Mouse (Mus musculus) left cerebral cortex, postnatal 4 days (tissue): ENCODE results near the gene Lhfpl4. TPM values are rescaled to one million over a fixed set of nuclear protein-coding genes. Genes with fewer than 3 reads are reported as not detected.

Source experiments
- DNase-seq: peaks from one replicate; pipeline ENCODE4 v3.0.0-alpha.2; 2022
- intact Hi-C: fragments of 180-260 bp; cut with DNase I; formaldehyde crosslinking; loops from one replicate; pipeline ENCODE4 v1.15.1; 2025
- total RNA-seq, 2 experiments: library from RNA; stranded (reverse); gene quantifications; 2 replicates each; pipeline ENCODE4 v1.2.3; 2021

Lhfpl4 gene
- total RNA-seq, 2 experiments from 2014 or later = 95.9 to 102 TPM

DNA sequence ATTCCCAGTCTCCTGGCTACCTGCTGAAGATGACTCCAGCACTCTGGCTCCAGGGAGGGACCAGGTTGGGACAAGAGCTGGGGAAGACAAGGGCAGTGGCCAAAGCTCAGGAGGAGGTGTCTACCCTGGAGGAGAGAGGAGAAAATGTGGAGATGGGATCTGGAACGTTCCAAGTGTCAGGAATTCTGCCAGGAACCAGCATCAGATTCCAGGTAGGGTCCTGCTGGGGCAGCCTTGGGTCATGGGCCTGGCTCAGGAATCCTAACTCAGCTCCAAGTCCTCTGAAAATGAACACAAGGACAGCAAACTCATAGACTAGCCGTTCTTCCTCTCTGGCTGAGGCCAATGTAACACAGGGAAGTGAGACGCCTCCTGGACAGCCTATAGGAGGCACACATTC is 25.3 kb downstream of the Lhfpl4 start:
- intact Hi-C loops = no loop called here
- no peak for DNase-seq

DNA sequence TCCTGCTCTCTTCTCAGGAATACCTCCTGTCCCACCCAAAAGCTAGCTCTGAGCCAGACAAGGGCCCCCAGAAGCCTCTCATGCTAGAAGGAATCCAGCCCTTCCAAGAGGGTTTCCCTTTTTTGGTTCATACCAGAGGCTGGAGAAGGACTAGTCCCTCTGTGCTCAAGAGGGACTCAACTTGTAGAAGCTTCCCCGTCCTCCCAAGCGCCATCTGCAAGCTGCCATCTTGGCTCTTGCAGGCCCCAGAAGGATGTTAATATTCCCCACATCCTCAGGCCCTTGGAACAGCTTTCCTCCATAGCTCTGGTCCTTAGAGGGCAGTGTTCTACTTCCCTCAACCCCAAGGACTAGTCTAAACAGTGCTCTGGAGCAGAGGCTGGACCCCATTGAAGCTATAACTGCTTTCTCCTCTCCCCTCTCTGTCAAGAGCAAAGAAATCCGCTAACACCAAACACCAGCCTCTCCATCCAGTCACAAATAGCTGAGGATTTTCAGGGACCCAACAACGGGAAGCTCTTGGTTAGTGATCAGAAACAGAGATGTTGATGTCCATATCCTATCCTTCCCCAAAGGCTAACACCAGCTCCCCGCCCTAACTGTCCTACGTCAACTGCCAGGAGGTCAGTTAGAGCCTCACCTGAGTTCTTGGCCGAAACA is 26.7 kb downstream of the Lhfpl4 start:
- intact Hi-C loops = no loop called here
- no peak for DNase-seq

DNA sequence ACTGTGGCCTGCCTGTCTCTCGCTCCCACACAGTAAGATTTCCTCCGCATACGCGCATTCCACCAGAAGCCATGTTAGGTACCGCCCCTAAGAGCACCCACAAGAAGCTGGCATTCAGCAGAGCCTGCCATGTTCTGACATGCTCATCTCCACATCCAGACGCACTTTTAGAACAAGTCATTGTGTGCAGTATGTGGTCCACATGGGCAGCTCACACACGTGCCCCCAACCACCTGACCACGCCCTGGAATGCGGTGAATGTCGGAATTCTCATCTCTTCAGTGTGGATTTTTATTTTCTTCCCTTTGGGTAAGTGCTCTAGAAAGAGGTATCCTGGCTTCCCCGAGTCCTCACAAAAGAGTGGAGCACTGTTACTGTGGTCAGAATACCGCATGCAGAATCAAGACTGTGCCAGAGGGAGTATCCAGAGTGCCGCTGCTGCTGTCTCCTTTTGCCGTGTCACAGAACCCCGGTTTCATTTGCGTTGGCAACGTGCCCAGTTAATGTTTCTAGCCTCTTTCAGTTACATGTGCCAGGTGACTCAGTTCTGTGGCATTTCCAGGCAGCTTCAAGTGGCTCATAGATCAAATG is 28.4 kb downstream of the Lhfpl4 start:
- DNase-seq = peak; percentile 49
- intact Hi-C loops = no loop called here

DNA sequence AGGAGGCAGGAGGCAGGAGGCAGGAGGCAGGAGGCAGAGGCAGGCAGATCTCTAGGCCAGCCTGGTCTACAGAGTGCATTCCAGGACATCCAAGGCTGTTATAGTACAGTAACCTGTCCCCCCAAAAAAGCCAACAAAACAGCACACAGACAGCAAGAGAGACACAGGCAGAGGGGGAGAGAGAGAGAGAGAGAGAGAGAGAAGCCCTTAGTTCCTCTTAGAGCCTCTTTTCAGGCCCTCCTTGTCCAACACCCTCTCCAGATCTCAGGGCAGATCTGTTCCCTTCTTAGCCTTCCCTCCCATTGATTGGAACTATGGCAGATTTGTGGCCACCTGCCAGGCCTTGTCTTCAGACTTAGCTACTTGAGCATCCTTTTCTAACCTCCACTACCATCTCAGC is 31.7 kb downstream of the Lhfpl4 start:
- no peak for DNase-seq

GRCm38 (mm10) chr6:113161982-113162381 is 33.2 kb downstream of the Lhfpl4 start:
- intact Hi-C loops = no loop called here
- DNase-seq = no peak

More for the DNA sequence above, 31.7 kb downstream of the Lhfpl4 start:
- intact Hi-C loops = no loop called here

DNA sequence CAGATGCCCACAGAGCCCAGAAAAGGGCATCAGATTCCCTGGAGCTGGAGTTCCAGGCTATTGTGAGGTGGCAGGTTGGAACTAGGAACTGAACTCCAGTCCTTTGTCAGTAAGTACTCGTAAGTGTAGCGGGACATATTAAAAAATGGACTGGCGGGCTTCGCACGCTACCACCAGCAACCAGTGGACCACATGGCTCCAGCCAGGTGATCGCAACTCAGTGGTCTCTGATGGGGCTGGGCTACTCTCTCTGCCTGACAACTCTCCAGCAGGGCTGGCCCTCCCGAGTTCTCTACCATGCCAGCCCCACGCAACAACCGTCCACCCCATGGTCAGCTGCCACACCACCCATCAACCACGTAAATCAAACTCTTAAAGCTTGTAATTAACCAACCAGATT is 35.1 kb downstream of the Lhfpl4 start:
- no peak for DNase-seq
- intact Hi-C loops = no loop called here

GRCm38 (mm10) chr6:113156064-113156463 is 39.1 kb downstream of the Lhfpl4 start:
- intact Hi-C loops = no loop called here
- DNase-seq = no peak

- intact Hi-C loops = no loop called here
- DNase-seq = no peak
Measured at GRCm38 (mm10) chr6:113154886-113155285, 40.3 kb downstream of the Lhfpl4 start.

- intact Hi-C loops = no loop called here
- no peak for DNase-seq
Measured at GRCm38 (mm10) chr6:113154071-113154470, 41.1 kb downstream of the Lhfpl4 start.

DNA sequence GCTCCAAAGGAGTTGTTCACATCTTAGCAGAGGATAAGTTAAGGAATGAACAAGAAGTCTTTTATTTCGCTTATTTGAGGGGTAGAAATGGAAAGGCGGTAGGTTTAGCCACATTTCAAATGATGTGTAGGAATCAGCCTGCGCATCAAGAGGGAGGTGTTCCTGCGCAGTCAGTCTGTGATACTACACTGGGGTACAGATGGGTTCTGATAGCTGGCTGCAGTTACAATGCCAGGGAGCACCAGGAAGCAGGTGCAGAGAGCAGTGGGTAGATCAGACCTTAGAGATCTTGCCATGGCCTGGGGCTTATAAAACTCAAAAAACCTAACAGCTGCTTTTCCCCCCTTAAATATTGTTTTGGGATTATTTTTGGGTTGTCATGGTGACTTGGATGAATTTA is 49.9 kb downstream of the Lhfpl4 start:
- intact Hi-C loops = loop anchor here (5.0 kb wide), 1 partner anchor 33 kb away; no protein-coding TSS in a partner anchor
- no peak for DNase-seq

DNA sequence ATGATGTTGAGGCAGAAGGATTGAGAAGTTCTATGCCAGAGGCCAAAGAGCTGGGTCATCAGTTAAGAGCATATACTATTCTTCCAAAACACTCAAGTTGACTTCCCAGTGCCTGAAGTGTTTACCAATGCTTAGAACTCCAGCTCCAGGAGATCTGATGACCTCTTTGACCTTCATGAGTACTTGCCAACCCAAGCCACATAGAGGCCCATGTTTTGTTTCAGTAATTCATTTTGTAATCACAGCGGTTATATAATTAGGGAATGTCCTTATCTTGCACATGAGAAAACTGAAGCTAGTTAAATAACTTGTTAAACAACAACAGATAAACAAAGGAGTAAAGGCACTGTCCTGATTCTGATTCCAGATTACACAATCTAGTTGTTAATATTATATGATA is 50.4 kb downstream of the Lhfpl4 start:
- DNase-seq = no peak
- intact Hi-C loops = loop anchor here (5.0 kb wide), 1 partner anchor 32 kb away; no protein-coding TSS in a partner anchor

GRCm38 (mm10) chr6:113141389-113142094 is 53.6 kb downstream of the Lhfpl4 start:
- no peak for DNase-seq
- intact Hi-C loops = no loop called here

DNA sequence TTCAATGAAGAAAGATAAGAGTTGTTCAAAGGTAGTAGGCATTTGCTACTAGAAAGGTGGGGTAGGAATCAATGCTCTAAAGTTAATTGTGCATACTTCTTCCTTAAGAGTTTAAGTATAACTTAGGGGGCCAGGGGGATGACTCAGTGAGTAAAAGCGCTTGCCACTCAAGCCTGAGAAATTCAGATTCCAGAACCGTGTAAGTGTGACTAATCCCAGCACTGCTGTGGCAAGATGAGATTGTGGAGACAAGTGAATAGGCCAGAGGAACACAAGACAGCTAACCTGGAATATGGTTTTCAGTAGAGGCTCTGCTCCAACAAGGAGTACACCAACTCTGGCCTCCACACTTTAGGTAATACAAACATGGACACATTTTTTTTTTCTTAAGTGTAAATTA is 61.8 kb downstream of the Lhfpl4 start:
- intact Hi-C loops = no loop called here
- no peak for DNase-seq

DNA sequence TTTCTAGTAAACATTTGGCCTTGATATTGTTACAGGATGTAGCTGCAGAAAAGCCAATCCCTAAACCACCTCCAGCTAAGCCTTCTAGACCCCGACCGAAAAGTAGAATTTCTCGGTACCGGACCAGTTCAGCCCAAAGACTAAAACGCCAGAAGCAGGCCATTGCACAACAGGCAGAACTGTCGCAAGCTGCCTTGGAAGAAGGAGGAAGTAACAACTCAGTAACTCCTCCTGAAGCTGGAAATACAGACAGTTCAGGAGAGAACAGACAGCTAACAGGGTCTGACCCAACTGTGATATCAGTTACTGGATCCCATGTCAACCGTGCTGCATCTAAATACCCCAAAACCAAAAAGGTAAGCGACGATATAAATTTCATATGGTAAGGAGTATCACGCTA is 74.4 kb downstream of the Lhfpl4 start:
- no peak for DNase-seq
- intact Hi-C loops = loop anchor here (5.0 kb wide), 1 partner anchor 59 kb away; no protein-coding TSS in a partner anchor

Other genes starting within 250 kb of the Lhfpl4 start
- 100 to 1,000 TPM; 276 to 282 TPM for gene Srgap3, start 248.1 kb downstream of the Lhfpl4 start, total RNA-seq
- gene Thumpd3, start 149.2 kb downstream of the Lhfpl4 start, total RNA-seq = 10 to 100 TPM; 35.4 to 36.4 TPM
- 100 to 1,000 TPM; 139 to 144 TPM for gene Setd5, start 118.0 kb downstream of the Lhfpl4 start, total RNA-seq
- 10 to 100 TPM; 25.2 to 25.6 TPM for gene Mtmr14, start 42.5 kb upstream of the Lhfpl4 start, total RNA-seq
- 1 to 10 TPM; 7.3 to 8.3 TPM for gene Cpne9, start 86.9 kb upstream of the Lhfpl4 start, total RNA-seq
- 10 to 100 TPM; 32.8 TPM for gene Brpf1, start 111.8 kb upstream of the Lhfpl4 start, total RNA-seq
- gene Ogg1, start 131.6 kb upstream of the Lhfpl4 start, total RNA-seq = 1 to 10 TPM; 8.8 to 9.4 TPM
- gene Camk1, start 148.6 kb upstream of the Lhfpl4 start, total RNA-seq = 100 to 1,000 TPM in 1 of 2 experiments, 10 to 100 TPM in 1; 94.4 to 104 TPM
- gene Tada3, start 182.5 kb upstream of the Lhfpl4 start, total RNA-seq = 10 to 100 TPM; 64.4 to 68.2 TPM
- gene Arpc4, start 182.7 kb upstream of the Lhfpl4 start, total RNA-seq = 100 to 1,000 TPM; 288 to 299 TPM
- gene Ttll3, start 193.9 kb upstream of the Lhfpl4 start, total RNA-seq = 10 to 100 TPM; 12.4 to 14.1 TPM
- 10 to 100 TPM; 14.4 to 15.2 TPM for gene Rpusd3, start 224.0 kb upstream of the Lhfpl4 start, total RNA-seq
- not detected for gene Cidec, start 240.4 kb upstream of the Lhfpl4 start, total RNA-seq
- 10 to 100 TPM; 39.1 to 44.9 TPM for gene Jagn1, start 247.2 kb upstream of the Lhfpl4 start, total RNA-seq